Mouse (Mus musculus) midbrain, postnatal 0 days (tissue): ENCODE data around the gene Smarca2. TPM values are rescaled to one million over a fixed set of nuclear protein-coding genes. Genes with fewer than 3 reads are reported as not detected.

Experiments used
- ATAC-seq: fragments of 200-750 bp; cut with Nextera tagmentation; 2 replicates; pipeline ENCODE4 v1.8.0; 2017; ENCODE audit warnings: moderate number of reproducible peaks, mild to moderate bottlenecking, moderate TSS enrichment, moderate library complexity; ENCODE audit not compliant: low FRiP score
- DNase-seq: peaks from one replicate; pipeline ENCODE4 v3.0.0-alpha.2; 2015; ENCODE audit warnings: low spot score
- H3K27ac ChIP-seq: fragments of 300-500 bp; sonication (generic); 2 replicates; pipeline ENCODE4 v1.5.1; 2014; ENCODE audit warnings: low read depth, mild to moderate bottlenecking, low read length, mixed read lengths
- H3K27me3 ChIP-seq: fragments of 300-500 bp; sonication (generic); 2 replicates; pipeline ENCODE4 v1.6.1; 2014; ENCODE audit warnings: low read length, control low read depth, mixed read lengths; ENCODE audit not compliant: insufficient read depth
- H3K36me3 ChIP-seq: fragments of 300-500 bp; sonication (generic); 2 replicates; pipeline ENCODE4 v1.6.1; 2014; ENCODE audit warnings: low read length, control low read depth, mixed read lengths; ENCODE audit not compliant: insufficient read depth
- H3K4me1 ChIP-seq: fragments of 300-500 bp; sonication (generic); 2 replicates; pipeline ENCODE4 v1.6.1; 2014; ENCODE audit warnings: mild to moderate bottlenecking, control low read depth, antibody characterized with exemption, low read length, mixed read lengths; ENCODE audit not compliant: insufficient read depth
- H3K4me2 ChIP-seq: fragments of 300-500 bp; sonication (generic); 2 replicates; pipeline ENCODE4 v1.6.1; 2014; ENCODE audit warnings: low read depth, mild to moderate bottlenecking, low read length, mixed read lengths; ENCODE audit not compliant: poor library complexity, severe bottlenecking
- H3K4me3 ChIP-seq: fragments of 300-500 bp; sonication (generic); 2 replicates; pipeline ENCODE4 v1.5.1; 2014; ENCODE audit warnings: low read depth, mild to moderate bottlenecking, low read length, moderate library complexity
- H3K9ac ChIP-seq: fragments of 300-500 bp; sonication (generic); replicated peaks from 2 replicates; pipeline ENCODE4 v1.6.1; 2014; ENCODE audit warnings: mild to moderate bottlenecking, low read length, moderate library complexity, mixed read lengths; ENCODE audit not compliant: poor library complexity, severe bottlenecking
- H3K9me3 ChIP-seq: fragments of 300-500 bp; sonication (generic); 2 replicates; pipeline ENCODE4 v1.6.1; 2016; ENCODE audit warnings: low read length, control low read depth
- CTCF ChIP-seq: IDR thresholded peaks from 2 replicates; pipeline ENCODE4 v1.5.1; 2016; ENCODE audit warnings: antibody characterized with exemption, mild to moderate bottlenecking
- WGBS: fragments of 180-500 bp; shearing (Covaris S2); extraction: QIAGEN DNeasy Blood & Tissue Kit; methylation state at CpG from one replicate; pipeline ENCODE4 v1.1.7; 2014; 5-methylcytosine and 5-hydroxymethylcytosine counted together
- polyA plus RNA-seq: library from polyadenylated mRNA; unstranded; fragments of >200 nt; fragmentation: Nextera tagmentation; extraction: Ambion mirVana; gene quantifications from 2 replicates; pipeline ENCODE4 v1.2.1, GENCODE M21; 2015
- total RNA-seq: library from RNA; depleted of rRNA; stranded (reverse); fragments of >200 nt; gene quantifications from 2 replicates; pipeline ENCODE4 v1.2.3, GENCODE M21; 2014

The Smarca2 gene
- total and polyA plus RNA-seq, 2 experiments from 2014 or later: 138 to 146 TPM

- H3K27ac ChIP-seq: no peak overlapping the region
- H3K36me3 ChIP-seq: no peaks in the 10 kb centered on the region
- 70% methylated on average over 5 of the region's 5 CpGs for WGBS
- no peaks in the 10 kb centered on the region for H3K9me3 ChIP-seq
- H3K4me3 ChIP-seq: no peak overlapping the region
- ATAC-seq (no peak), DNase-seq (no peak)
- H3K4me1 ChIP-seq: no peaks in the 10 kb centered on the region
- H3K4me2 ChIP-seq: no peak overlapping the region
- no peak for TF ChIP-seq CTCF
- H3K27me3 ChIP-seq: no peaks in the 10 kb centered on the region
- no peak overlapping the region for H3K9ac ChIP-seq
These were observed 102.1 kb downstream of the Smarca2 start for GRCm38 (mm10) chr19:26706910-26707309.

- Histone ChIP-seq H3K9ac (no peak overlapping the region), H3K4me2 (no peak overlapping the region), H3K4me3 (no peak overlapping the region), H3K27me3 (no peaks in the 10 kb centered on the region), H3K4me1 (no peaks in the 10 kb centered on the region), H3K9me3 (no peaks in the 10 kb centered on the region), H3K36me3 (no peaks in the 10 kb centered on the region), H3K27ac (no peak overlapping the region)
- TF ChIP-seq CTCF: no peak
- DNase-seq (no peak), ATAC-seq (no peak)
- 76% methylated on average over 12 of the region's 12 CpGs for WGBS
These were observed 104.2 kb downstream of the Smarca2 start for GRCm38 (mm10) chr19:26709095-26709494.

GRCm38 (mm10) chr19:26711268-26711667, 106.4 kb downstream of the Smarca2 start:
- Histone ChIP-seq H3K9me3 (no peaks in the 10 kb centered on the region), H3K27ac (no peak overlapping the region), H3K27me3 (no peaks in the 10 kb centered on the region), H3K9ac (no peak overlapping the region), H3K4me1 (no peaks in the 10 kb centered on the region), H3K4me3 (no peak overlapping the region), H3K4me2 (no peak overlapping the region), H3K36me3 (0 out of 2 replicates have a peak, but pooled peaks cover 2% of the 10 kb centered on the region)
- peak; percentile 34 for DNase-seq
- ATAC-seq: no peak
- 32% methylated on average over 2 of the region's 2 CpGs for WGBS
- peak; percentile 47 for TF ChIP-seq CTCF

- ATAC-seq: no peak
- Histone ChIP-seq H3K36me3 (0 out of 2 replicates have a peak, but pooled peaks cover 2% of the 10 kb centered on the region), H3K4me3 (no peak overlapping the region), H3K27ac (no peak overlapping the region; the same call in 1 of the 2 replicates), H3K4me1 (no peaks in the 10 kb centered on the region), H3K27me3 (no peaks in the 10 kb centered on the region), H3K4me2 (no peak overlapping the region), H3K9ac (no peak overlapping the region), H3K9me3 (no peaks in the 10 kb centered on the region)
- 73% methylated on average over 9 of the region's 9 CpGs for WGBS
- DNase-seq: no peak
- no peak for TF ChIP-seq CTCF
These were observed 111.4 kb downstream of the Smarca2 start for GRCm38 (mm10) chr19:26716217-26716616.

- Histone ChIP-seq H3K9ac (no peak overlapping the region), H3K27ac (no peak overlapping the region), H3K4me2 (no peak overlapping the region), H3K9me3 (no peaks in the 10 kb centered on the region), H3K36me3 (0 out of 2 replicates have a peak, but pooled peaks cover 2% of the 10 kb centered on the region), H3K27me3 (no peaks in the 10 kb centered on the region), H3K4me1 (no peaks in the 10 kb centered on the region), H3K4me3 (no peak overlapping the region)
- TF ChIP-seq CTCF: peak; percentile 70
- ATAC-seq (no peak), DNase-seq (peak; percentile 78)
- 43% methylated on average over 6 of the region's 6 CpGs for WGBS
These were observed 113.4 kb downstream of the Smarca2 start for GRCm38 (mm10) chr19:26718221-26718620.

- no peaks in the 10 kb centered on the region for H3K9me3 ChIP-seq
- H3K9ac ChIP-seq: no peak overlapping the region
- H3K36me3 ChIP-seq: 0 out of 2 replicates have a peak, but pooled peaks cover 2% of the 10 kb centered on the region
- no peak overlapping the region for H3K4me3 ChIP-seq
- no peaks in the 10 kb centered on the region for H3K4me1 ChIP-seq
- DNase-seq (no peak), ATAC-seq (no peak)
- no peak overlapping the region for H3K4me2 ChIP-seq
- no peaks in the 10 kb centered on the region for H3K27me3 ChIP-seq
- no peak overlapping the region for H3K27ac ChIP-seq
- 93% methylated on average over 7 of the region's 7 CpGs for WGBS
- TF ChIP-seq CTCF: no peak
These were observed 114.3 kb downstream of the Smarca2 start for GRCm38 (mm10) chr19:26719161-26719560.
